Mouse (Mus musculus): ENCODE data around the gene Trappc1. TPM values are rescaled to one million over a fixed set of nuclear protein-coding genes. Genes with fewer than 3 reads are reported as not detected.

The Trappc1 gene
- polyA plus RNA-seq, 1 experiment, result 109 TPM

DNA sequence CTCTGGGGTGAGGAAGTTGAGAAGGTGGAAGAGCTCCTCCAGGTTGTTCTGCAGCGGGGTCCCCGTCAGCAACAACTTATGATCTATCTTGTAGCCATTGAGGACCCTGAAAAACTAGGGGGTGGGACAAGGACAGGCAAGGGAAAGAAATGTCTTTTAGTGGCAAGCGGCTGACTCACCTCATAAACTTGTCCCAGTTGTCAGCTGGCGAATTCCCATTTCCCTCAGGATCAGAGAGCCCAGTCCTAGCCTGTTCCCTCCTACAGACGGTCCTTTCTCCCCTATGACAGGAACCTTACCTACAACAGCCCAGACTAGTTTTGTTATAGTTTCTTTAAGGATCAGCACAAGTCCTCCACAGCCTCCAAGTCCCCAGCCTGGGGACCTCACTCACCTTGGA, 32.8 kb downstream of the Trappc1 start:
- Histone ChIP-seq H3K4me3 (ENCODE audit: insufficient read depth, low read length) (no peak overlapping the region), H3K27ac (ENCODE audit: insufficient read depth, low read depth, low read length) (no peak overlapping the region), H3K4me1 (ENCODE audit: control insufficient read depth, insufficient read depth, low read length) (no peaks in the 10 kb centered on the region)
- TF ChIP-seq POLR2A (IDR thresholded peaks at IDR 0.05; ENCODE audit: borderline replicate concordance, low read depth, low read length), result no peak
- TF ChIP-seq CTCF (IDR thresholded peaks at IDR 0.05; ENCODE audit: low read depth, low read length), result no peak

DNA sequence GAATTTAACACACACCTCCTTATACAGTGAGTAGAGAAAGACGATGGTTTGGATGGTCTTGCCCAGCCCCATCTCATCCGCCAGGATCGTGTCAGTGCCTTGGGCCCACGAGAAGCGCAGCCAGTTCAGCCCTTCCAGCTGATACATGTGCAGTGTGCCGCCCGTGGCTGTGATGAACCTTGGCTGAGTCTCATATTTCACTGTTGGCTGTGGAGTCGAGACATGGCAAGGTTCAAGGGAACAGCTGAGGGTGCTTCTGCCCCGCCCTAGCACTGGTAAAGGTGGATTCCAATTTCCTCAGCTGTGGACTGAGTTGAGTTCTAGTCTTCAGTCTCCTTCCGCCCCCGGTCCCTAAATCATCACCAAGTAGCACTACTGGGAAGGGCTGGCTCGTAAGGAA, 33.9 kb downstream of the Trappc1 start:
- TF ChIP-seq CTCF (IDR thresholded peaks at IDR 0.05; ENCODE audit: low read depth, low read length) (no peak), POLR2A (IDR thresholded peaks at IDR 0.05; ENCODE audit: borderline replicate concordance, low read depth, low read length) (no peak)
- no peak overlapping the region for H3K27ac ChIP-seq (ENCODE audit: insufficient read depth, low read depth, low read length)
- no peak overlapping the region for H3K4me3 ChIP-seq (ENCODE audit: insufficient read depth, low read length)
- H3K4me1 ChIP-seq (ENCODE audit: control insufficient read depth, insufficient read depth, low read length), result no peaks in the 10 kb centered on the region

- peaks cover 18% of the 10 kb centered on the region for H3K4me1 ChIP-seq (ENCODE audit: control insufficient read depth, insufficient read depth, low read length)
- no peak for TF ChIP-seq CTCF (IDR thresholded peaks at IDR 0.05; ENCODE audit: low read depth, low read length)
These were observed 38.2 kb downstream of the Trappc1 start for GRCm38 (mm10) chr11:69362021-69362420.

DNA sequence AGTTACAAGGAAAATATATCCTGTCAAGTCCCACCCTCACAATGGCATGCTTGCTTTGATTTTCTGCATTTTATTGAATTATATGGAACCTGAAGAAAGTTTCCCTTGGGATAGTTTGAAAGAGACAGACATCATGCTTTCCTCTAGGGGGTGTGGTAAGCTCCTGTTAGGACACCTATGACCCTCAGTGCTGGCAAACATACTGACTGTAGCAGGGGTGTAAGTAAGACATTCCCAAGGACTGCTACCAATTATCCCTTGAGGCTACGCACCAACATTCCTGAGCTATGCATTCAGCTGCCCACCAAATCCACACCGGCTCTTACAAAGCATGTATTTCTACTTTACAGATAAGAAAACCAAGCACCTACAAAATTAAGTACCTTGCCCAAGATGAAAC, 38.7 kb downstream of the Trappc1 start:
- Histone ChIP-seq H3K4me3 (ENCODE audit: insufficient read depth, low read length) (no peak overlapping the region), H3K4me1 (ENCODE audit: control insufficient read depth, insufficient read depth, low read length) (peaks cover 18% of the 10 kb centered on the region), H3K27ac (ENCODE audit: insufficient read depth, low read depth, low read length) (no peak overlapping the region)
- no peak for TF ChIP-seq CTCF (IDR thresholded peaks at IDR 0.05; ENCODE audit: low read depth, low read length)
- TF ChIP-seq POLR2A (IDR thresholded peaks at IDR 0.05; ENCODE audit: borderline replicate concordance, low read depth, low read length), result no peak

More at GRCm38 (mm10) chr11:69362021-69362420, 38.2 kb downstream of the Trappc1 start:
- no peak overlapping the region for H3K27ac ChIP-seq (ENCODE audit: insufficient read depth, low read depth, low read length)
- no peak overlapping the region for H3K4me3 ChIP-seq (ENCODE audit: insufficient read depth, low read length)

GRCm38 (mm10) chr11:69364376-69364775, 40.6 kb downstream of the Trappc1 start:
- TF ChIP-seq CTCF (IDR thresholded peaks at IDR 0.05; ENCODE audit: low read depth, low read length) (no peak), POLR2A (IDR thresholded peaks at IDR 0.05; ENCODE audit: borderline replicate concordance, low read depth, low read length) (no peak)
- peaks cover 18% of the 10 kb centered on the region for H3K4me1 ChIP-seq (ENCODE audit: control insufficient read depth, insufficient read depth, low read length)
- peak overlapping the region; percentile 96 for H3K27ac ChIP-seq (ENCODE audit: insufficient read depth, low read depth, low read length)
- peak overlapping the region; percentile 31 for H3K4me3 ChIP-seq (ENCODE audit: insufficient read depth, low read length)

DNA sequence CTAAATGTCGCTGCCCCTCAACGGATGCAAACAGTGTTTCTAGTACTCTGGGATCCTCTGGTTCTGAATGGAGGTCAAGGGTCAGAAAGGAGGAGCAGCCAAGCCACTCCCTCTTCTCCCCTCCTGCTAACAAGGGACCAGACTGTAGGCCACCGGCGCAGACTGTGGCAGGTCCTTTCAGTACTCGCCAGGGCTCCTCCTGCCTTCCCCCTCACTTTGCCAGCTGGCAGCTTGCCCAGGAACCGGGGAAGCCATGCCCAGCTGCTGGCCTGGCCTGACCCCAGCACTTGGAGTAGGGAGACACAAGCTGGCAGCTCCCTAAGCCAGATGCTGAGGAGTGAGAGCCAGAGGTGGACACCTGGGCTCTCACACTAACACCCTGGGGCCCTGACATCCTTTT, 41.1 kb downstream of the Trappc1 start:
- Histone ChIP-seq H3K4me3 (ENCODE audit: insufficient read depth, low read length) (peak overlapping the region; percentile 31), H3K4me1 (ENCODE audit: control insufficient read depth, insufficient read depth, low read length) (peaks cover 18% of the 10 kb centered on the region), H3K27ac (ENCODE audit: insufficient read depth, low read depth, low read length) (peak overlapping the region; percentile 96)
- TF ChIP-seq CTCF (IDR thresholded peaks at IDR 0.05; ENCODE audit: low read depth, low read length) (no peak), POLR2A (IDR thresholded peaks at IDR 0.05; ENCODE audit: borderline replicate concordance, low read depth, low read length) (no peak)

DNA sequence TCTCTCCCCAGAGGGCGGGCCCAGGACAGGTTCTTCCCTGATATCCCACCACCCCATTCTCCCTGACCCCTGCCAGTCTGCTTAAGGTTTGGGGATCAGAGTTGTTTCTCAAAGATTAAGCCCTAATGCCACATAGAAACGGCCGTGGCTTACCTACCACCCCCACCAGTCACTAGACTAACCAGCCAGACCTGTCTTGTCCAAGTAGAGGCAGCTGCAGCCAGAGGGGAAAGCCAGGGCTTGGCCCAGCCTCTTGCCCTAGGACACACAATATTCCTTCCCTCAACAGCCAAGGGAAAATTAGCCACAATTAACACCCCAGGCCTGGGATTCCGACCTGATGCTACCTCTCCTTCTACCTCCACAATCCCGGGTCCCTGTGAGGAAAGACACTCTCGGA, 41.9 kb downstream of the Trappc1 start:
- peaks cover 18% of the 10 kb centered on the region for H3K4me1 ChIP-seq (ENCODE audit: control insufficient read depth, insufficient read depth, low read length)
- TF ChIP-seq POLR2A (IDR thresholded peaks at IDR 0.05; ENCODE audit: borderline replicate concordance, low read depth, low read length), result no peak
- no peak for TF ChIP-seq CTCF (IDR thresholded peaks at IDR 0.05; ENCODE audit: low read depth, low read length)
- H3K27ac ChIP-seq (ENCODE audit: insufficient read depth, low read depth, low read length), result peak overlapping the region; percentile 96
- H3K4me3 ChIP-seq (ENCODE audit: insufficient read depth, low read length), result peak overlapping the region; percentile 50

DNA sequence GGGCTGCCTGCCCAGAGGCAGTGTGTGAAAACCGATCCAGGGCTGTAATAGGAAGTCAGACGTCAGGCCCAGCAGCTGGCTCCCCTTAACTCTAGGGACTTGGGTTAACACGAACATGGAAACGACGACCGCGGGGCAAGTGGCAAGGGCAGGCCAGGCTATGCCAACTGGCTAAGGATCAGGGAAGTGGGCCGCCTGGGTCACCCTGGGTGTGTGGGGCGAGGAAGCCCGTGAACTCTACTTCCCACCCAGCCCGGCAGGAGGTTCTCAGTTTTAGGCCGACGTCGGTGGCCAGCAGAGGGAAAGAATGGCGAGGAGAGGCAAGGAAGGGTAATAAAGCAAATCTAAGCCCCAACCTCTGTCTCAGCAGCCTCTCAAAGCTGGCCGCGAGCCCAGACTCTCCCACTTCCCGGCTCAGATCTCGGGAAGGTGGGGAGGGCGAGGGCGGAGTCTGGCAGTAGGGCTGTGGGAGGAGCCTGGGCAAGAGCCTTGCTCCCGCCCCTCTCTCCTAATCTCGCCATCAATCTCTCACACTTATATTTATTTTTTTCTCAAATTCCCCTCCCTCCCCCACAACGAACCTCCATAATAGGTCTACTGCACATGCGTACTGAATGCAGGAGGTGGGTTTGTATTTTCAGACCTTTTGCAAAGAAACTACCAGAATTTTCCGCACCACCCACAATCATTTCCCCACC, 42.5 kb downstream of the Trappc1 start:
- Histone ChIP-seq H3K4me1 (ENCODE audit: control insufficient read depth, insufficient read depth, low read length) (peaks cover 18% of the 10 kb centered on the region), H3K27ac (ENCODE audit: insufficient read depth, low read depth, low read length) (peak overlapping the region; percentile 96), H3K4me3 (ENCODE audit: insufficient read depth, low read length) (peak overlapping the region; percentile 50)
- TF ChIP-seq CTCF (IDR thresholded peaks at IDR 0.05; ENCODE audit: low read depth, low read length) (no peak), POLR2A (IDR thresholded peaks at IDR 0.05; ENCODE audit: borderline replicate concordance, low read depth, low read length) (no peak)

DNA sequence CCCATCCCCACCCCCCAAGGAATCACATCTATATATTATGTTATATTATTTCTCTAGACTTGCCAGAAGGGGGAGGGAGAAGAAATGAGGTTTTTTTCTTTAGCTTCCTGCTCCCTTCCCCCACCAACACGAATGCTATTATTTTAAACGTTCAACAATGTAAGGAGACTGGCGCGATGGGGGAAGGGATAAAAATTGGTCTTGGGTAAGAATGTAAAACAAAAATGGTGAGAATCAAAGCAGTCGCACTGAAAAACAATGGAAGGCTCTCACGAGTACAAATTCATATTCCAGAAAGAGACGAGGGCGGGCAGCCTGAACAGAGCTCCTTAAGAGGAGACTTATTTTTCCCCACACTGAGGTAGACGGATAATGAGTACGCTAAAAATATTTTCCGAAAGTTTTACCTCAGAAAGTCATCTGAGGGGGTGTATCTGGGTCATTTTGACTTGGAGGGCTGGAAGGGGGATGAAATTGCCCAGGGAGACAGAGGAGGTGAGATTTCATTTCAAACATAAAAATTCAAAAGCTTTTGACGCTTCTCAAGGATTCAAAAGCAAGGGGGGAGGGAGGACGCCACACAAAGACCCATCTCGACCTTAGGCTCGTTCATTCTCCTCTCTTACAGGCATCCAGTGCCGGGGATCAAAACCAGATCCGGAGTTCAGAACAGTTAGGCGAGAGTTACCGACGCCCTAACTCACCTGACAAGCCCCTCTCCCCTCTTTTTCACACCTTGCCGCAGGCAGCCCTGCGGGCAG, 43.3 kb downstream of the Trappc1 start:
- TF ChIP-seq POLR2A (IDR thresholded peaks at IDR 0.05; ENCODE audit: borderline replicate concordance, low read depth, low read length) (no peak), CTCF (IDR thresholded peaks at IDR 0.05; ENCODE audit: low read depth, low read length) (no peak)
- Histone ChIP-seq H3K27ac (ENCODE audit: insufficient read depth, low read depth, low read length) (peak overlapping the region; percentile 92), H3K4me3 (ENCODE audit: insufficient read depth, low read length) (peak overlapping the region; percentile 78), H3K4me1 (ENCODE audit: control insufficient read depth, insufficient read depth, low read length) (peaks cover 18% of the 10 kb centered on the region)

All from bone marrow macrophage, adult 2 months (primary cell).